Mouse (Mus musculus): ENCODE measurements around the gene Esr2.
"Not testable (repeated sequence)": the region's sequence is repeated elsewhere in the genome, so short reads cannot be mapped to it uniquely, and the experiment has no call there.

Esr2 gene

DNA sequence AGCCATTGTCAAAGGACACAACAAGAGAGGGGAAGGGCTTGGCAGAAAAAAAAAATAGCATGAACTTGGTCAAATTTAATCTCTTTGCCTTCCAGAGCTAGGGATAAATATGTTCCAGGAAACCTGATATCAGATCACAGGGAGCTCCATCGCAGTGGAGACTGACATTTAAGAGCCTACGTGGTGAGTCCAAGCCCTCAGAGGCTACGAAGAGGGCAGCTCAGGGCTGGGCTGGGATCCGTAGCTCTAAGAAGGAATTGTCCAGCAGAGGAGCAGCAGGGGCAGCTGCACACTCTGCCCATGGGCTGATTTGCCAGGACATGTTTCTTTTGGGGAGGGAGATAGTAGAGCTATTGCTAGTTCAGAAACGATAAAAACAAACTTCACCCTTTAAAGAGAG, 11.4 kb downstream of the Esr2 start:
- no peak for DNase-seq (ENCODE audit: low read depth in 2 of 2, low spot score in 2 of 2)

GRCm38 (mm10) chr12:76152389-76152788, 24.7 kb downstream of the Esr2 start:
- not testable (repeated sequence) for DNase-seq (ENCODE audit: low read depth in 2 of 2, low spot score in 2 of 2)

- no peak for DNase-seq (ENCODE audit: low read depth in 2 of 2, low spot score in 2 of 2)
Observed at GRCm38 (mm10) chr12:76136701-76137100, 40.4 kb downstream of the Esr2 start.

- DNase-seq (ENCODE audit: low read depth in 2 of 2, low spot score in 2 of 2), result not testable (repeated sequence)
Observed at GRCm38 (mm10) chr12:76133081-76133480, 44.0 kb downstream of the Esr2 start.

GRCm38 (mm10) chr12:76132591-76132990, 44.5 kb downstream of the Esr2 start:
- no peak for DNase-seq (ENCODE audit: low read depth in 2 of 2, low spot score in 2 of 2)

DNA sequence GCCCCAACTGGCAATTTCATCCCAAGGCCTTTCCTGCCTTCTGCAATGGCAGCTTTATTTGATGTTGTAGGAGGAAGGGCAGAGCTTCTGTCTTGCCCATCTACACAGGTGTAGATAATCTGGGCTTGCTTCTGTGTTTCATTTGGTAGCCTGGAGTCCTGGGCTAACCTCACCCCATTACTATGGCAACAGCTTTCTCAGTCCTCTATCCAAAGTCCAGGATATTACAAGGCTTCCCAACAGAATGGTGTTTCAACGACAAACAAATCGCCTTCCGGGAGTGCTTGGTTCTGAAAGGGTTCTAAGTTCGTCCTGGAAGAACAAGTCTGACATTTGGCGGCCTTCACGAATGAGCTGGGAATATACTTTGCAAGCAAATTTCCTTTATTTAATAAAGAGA, 46.2 kb downstream of the Esr2 start:
- DNase-seq (ENCODE audit: low read depth in 2 of 2, low spot score in 2 of 2), result no peak

- DNase-seq (ENCODE audit: low read depth in 2 of 2, low spot score in 2 of 2), result peak; percentile 31 to 45
Observed at GRCm38 (mm10) chr12:76130281-76130680, 46.8 kb downstream of the Esr2 start.

- DNase-seq (ENCODE audit: low read depth in 2 of 2, low spot score in 2 of 2), result no peak
Observed at GRCm38 (mm10) chr12:76128831-76129230, 48.2 kb downstream of the Esr2 start.

DNA sequence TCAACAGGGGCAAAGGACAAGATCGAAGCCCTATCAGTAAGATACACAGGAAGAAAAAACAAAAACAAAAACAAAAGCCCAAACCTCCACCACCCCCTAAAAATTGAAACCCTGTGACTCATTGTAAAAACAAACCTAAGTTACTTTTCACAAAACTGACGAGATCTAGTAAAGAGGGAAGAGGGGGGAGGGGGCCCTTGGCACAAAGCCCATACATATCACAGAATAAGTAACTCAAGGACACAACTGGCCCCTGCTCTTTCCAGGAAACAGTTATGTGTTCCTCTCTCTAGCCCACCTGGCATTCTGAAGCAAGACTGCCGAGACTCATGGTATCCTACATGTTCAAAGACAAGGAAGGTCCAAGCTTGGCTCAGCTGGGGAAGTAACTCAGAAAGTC, 48.8 kb downstream of the Esr2 start:
- DNase-seq (ENCODE audit: low read depth in 2 of 2, low spot score in 2 of 2), result no peak

DNA sequence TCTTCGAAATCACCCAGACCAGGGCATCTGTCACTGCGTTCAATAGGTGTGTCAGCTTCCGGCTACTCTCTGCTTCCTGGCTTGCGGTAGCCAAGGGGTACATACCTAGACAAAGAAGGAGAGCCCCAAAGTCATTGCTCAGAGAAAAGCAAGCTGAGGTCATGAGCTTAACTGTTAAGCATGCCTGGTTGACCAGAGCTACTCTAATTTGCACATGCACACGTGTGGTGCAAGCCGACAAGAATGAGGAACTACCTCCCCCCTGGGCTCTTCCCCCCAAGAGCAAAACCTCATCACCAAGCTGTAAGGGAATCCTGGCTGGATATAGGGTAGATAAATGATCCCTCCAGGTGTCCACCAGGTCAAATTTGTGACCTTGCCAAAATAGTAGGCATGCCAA, 53.8 kb downstream of the Esr2 start:
- no peak for DNase-seq (ENCODE audit: low read depth in 2 of 2, low spot score in 2 of 2)

- DNase-seq (ENCODE audit: low read depth in 2 of 2, low spot score in 2 of 2), result no peak
Observed at GRCm38 (mm10) chr12:76117632-76118153, 59.4 kb downstream of the Esr2 start.

- no peak for DNase-seq (ENCODE audit: low read depth in 2 of 2, low spot score in 2 of 2)
Observed at GRCm38 (mm10) chr12:76116577-76116976, 60.5 kb downstream of the Esr2 start.

DNA sequence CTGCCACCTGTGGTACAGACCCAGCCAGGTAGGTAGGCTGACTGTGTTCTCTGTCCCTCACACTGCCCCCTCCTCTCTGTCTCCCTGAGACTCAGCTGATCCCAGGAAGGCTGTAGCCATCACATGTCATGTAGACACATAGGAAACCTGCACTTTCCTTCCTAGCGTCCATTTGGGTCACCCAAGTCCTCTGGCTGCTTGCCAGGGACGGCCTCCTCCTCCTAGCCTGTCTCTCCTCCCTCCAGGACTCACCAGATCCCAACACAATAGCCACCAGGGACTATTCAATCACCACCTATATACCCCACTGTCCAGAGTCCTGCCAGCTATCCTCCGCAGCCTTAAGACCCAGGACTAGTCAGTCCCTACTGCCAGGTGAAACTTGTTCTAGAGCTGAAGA, 66.0 kb downstream of the Esr2 start:
- no peak for DNase-seq (ENCODE audit: low read depth in 2 of 2, low spot score in 2 of 2)

GRCm38 (mm10) chr12:76109646-76110405, 67.2 kb downstream of the Esr2 start:
- DNase-seq (ENCODE audit: low read depth in 2 of 2, low spot score in 2 of 2), result no peak

GRCm38 (mm10) chr12:76104596-76105351, 72.3 kb downstream of the Esr2 start:
- DNase-seq (ENCODE audit: low read depth in 2 of 2, low spot score in 2 of 2), result no peak

DNA sequence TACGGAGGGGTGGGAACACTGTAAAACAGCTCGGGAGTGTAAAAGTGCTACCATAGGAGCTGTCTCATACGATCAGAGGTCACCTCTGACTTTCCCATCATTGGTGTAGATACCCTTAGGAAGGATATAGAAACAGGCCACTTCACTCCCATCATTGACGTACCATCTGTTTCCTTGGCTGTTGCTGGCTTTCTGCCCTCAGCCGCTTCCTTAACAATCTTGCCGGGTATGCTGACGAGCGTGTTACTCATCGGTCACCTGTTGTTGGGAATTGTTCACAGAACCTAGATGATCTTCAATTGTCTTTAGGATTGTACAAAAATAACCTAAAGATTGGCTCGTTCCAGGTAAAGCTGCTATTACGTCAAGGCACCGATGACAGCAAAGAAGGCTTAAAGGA, 74.4 kb downstream of the Esr2 start:
- no peak for DNase-seq (ENCODE audit: low read depth in 2 of 2, low spot score in 2 of 2)

- peak; percentile 10 to 23 for DNase-seq (ENCODE audit: low read depth in 2 of 2, low spot score in 2 of 2)
Observed at GRCm38 (mm10) chr12:76095117-76096035, 81.7 kb downstream of the Esr2 start.

GRCm38 (mm10) chr12:76093613-76094588, 83.2 kb downstream of the Esr2 start:
- no peak for DNase-seq (ENCODE audit: low read depth in 2 of 2, low spot score in 2 of 2)

DNA sequence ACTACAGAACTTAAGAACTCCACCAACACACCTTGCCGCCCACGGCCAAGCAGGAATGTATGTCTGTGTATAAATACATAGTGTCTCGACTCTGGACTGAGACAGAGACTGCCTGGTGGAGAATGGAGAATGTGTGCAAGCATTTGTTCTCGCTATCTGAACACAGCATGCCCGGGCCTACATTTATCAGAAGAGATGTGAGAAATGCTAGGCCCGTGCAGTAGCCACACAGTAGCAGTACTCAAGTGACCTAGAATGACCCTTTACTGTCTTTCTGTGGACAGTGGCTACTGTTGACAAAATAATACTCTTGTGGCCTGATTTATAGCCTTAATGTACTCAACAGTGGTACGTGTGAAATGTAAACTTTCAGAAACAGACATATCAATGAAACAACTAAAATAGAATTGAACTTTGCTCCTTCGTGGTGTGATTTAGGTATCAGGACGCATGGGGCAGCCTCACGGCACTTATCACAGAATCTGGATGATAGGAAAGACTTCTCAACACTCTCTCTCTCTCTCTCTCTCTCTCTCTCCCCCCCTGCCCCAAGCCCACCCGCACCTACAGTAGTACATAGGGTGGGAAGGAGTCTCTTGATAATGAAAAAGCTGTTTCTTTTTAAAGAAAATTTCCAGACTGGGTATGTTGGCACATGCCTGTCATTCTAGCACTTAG, 84.1 kb downstream of the Esr2 start:
- no peak for DNase-seq (ENCODE audit: low read depth in 2 of 2, low spot score in 2 of 2)
